Mouse (Mus musculus) intestine, postnatal 0 days (tissue): ENCODE data around the gene Pnkd. TPM values are rescaled to one million over a fixed set of nuclear protein-coding genes. Genes with fewer than 3 reads are reported as not detected.
"Not testable (repeated sequence)": the region's sequence is repeated elsewhere in the genome, so short reads cannot be mapped to it uniquely, and the experiment has no call there.

Source experiments
- ATAC-seq: fragments of 200-750 bp; cut with Nextera tagmentation; 2 replicates; pipeline ENCODE4 v1.8.0; 2017; ENCODE audit warnings: mild to moderate bottlenecking, moderate TSS enrichment, moderate library complexity
- H3K27ac ChIP-seq: fragments of 300-500 bp; sonication (generic); 2 replicates; pipeline ENCODE4 v1.5.1; 2014; ENCODE audit warnings: mild to moderate bottlenecking, low read depth, low read length, moderate library complexity
- H3K27me3 ChIP-seq: fragments of 300-500 bp; sonication (generic); replicated peaks from 2 replicates; pipeline ENCODE4 v1.6.1; 2014; ENCODE audit warnings: low read length, mixed read lengths; ENCODE audit not compliant: control insufficient read depth, insufficient read depth
- H3K36me3 ChIP-seq: fragments of 300-500 bp; sonication (generic); 2 replicates; pipeline ENCODE4 v1.6.1; 2014; ENCODE audit warnings: mild to moderate bottlenecking, moderate library complexity; ENCODE audit not compliant: control insufficient read depth, insufficient read depth
- H3K4me1 ChIP-seq: fragments of 300-500 bp; sonication (generic); replicated peaks from 2 replicates; pipeline ENCODE4 v1.6.1; 2014; ENCODE audit warnings: antibody characterized with exemption, low read length, mixed read lengths; ENCODE audit not compliant: control insufficient read depth, insufficient read depth
- H3K4me2 ChIP-seq: fragments of 300-500 bp; sonication (generic); replicated peaks from 2 replicates; pipeline ENCODE4 v1.6.1; 2014; ENCODE audit warnings: low read depth, mild to moderate bottlenecking, moderate library complexity
- H3K4me3 ChIP-seq: fragments of 300-500 bp; sonication (generic); 2 replicates; pipeline ENCODE4 v1.5.1; 2014; ENCODE audit warnings: low read depth, low read length
- H3K9ac ChIP-seq: fragments of 300-500 bp; sonication (generic); 2 replicates; pipeline ENCODE4 v1.6.1; 2014; ENCODE audit warnings: mild to moderate bottlenecking, low read depth, low read length
- H3K9me3 ChIP-seq: fragments of 300-500 bp; sonication (generic); 2 replicates; pipeline ENCODE4 v1.6.1; 2016; ENCODE audit warnings: mixed run types; ENCODE audit not compliant: control insufficient read depth
- CTCF ChIP-seq: sonication (generic); IDR thresholded peaks from 2 replicates; pipeline ENCODE4 v1.5.1; 2016; ENCODE audit warnings: low read depth, mild to moderate bottlenecking, control low read depth, antibody characterized with exemption, moderate library complexity
- WGBS: fragments of 180-500 bp; shearing (Covaris S2); extraction: QIAGEN DNeasy Blood & Tissue Kit; methylation state at CpG from one replicate; pipeline ENCODE4 v1.1.7; 2014; 5-methylcytosine and 5-hydroxymethylcytosine counted together
- polyA plus RNA-seq: library from polyadenylated mRNA; unstranded; fragments of >200 nt; fragmentation: Nextera tagmentation; extraction: Ambion mirVana; gene quantifications from 2 replicates; pipeline ENCODE4 v1.2.1, GENCODE M21; 2015

Pnkd gene
- polyA plus RNA-seq, 1 experiment from 2014 or later = 107 TPM

- H3K4me2 ChIP-seq = no peak overlapping the region
- ATAC-seq = no peak
- no peak overlapping the region for H3K9ac ChIP-seq
- H3K27ac ChIP-seq = no peak overlapping the region
- TF ChIP-seq CTCF = no peak
- H3K4me3 ChIP-seq = no peak overlapping the region
- no peaks in the 10 kb centered on the region for H3K4me1 ChIP-seq
- WGBS = 94% methylated on average over 9 of the region's 9 CpGs
- no peaks in the 10 kb centered on the region for H3K9me3 ChIP-seq
- H3K27me3 ChIP-seq = no peaks in the 10 kb centered on the region
- no peaks in the 10 kb centered on the region for H3K36me3 ChIP-seq
These were observed 55.2 kb downstream of the Pnkd start for GRCm38 (mm10) chr1:74339917-74340316.

GRCm38 (mm10) chr1:74340361-74340764 lies 55.6 kb downstream of the Pnkd start:
- Histone ChIP-seq H3K9ac (no peak overlapping the region), H3K4me3 (no peak overlapping the region), H3K27ac (no peak overlapping the region), H3K4me2 (no peak overlapping the region), H3K4me1 (no peaks in the 10 kb centered on the region), H3K27me3 (no peaks in the 10 kb centered on the region), H3K9me3 (no peaks in the 10 kb centered on the region), H3K36me3 (no peaks in the 10 kb centered on the region)
- WGBS = 92% methylated on average over 6 of the region's 6 CpGs
- ATAC-seq = no peak
- TF ChIP-seq CTCF = no peak

GRCm38 (mm10) chr1:74340992-74341391 lies 56.3 kb downstream of the Pnkd start:
- not testable (repeated sequence) for ATAC-seq, H3K9ac ChIP-seq
- 97% methylated on average over 4 of the region's 4 CpGs for WGBS

GRCm38 (mm10) chr1:74341898-74342297 lies 57.2 kb downstream of the Pnkd start:
- no peaks in the 10 kb centered on the region for H3K4me1 ChIP-seq
- H3K27ac ChIP-seq = no peak overlapping the region
- TF ChIP-seq CTCF = no peak
- H3K27me3 ChIP-seq = no peaks in the 10 kb centered on the region
- WGBS = 80% methylated on average over 7 of the region's 7 CpGs
- no peak overlapping the region for H3K4me2 ChIP-seq
- no peaks in the 10 kb centered on the region for H3K9me3 ChIP-seq
- ATAC-seq = no peak
- H3K36me3 ChIP-seq = no peaks in the 10 kb centered on the region
- H3K9ac ChIP-seq = no peak overlapping the region
- H3K4me3 ChIP-seq = no peak overlapping the region

More at GRCm38 (mm10) chr1:74340992-74341391, 56.3 kb downstream of the Pnkd start:
- not testable (repeated sequence) for H3K27ac ChIP-seq, H3K9me3 ChIP-seq, H3K36me3 ChIP-seq, H3K27me3 ChIP-seq, H3K4me2 ChIP-seq, H3K4me3 ChIP-seq, H3K4me1 ChIP-seq

- Histone ChIP-seq H3K9me3 (no peaks in the 10 kb centered on the region), H3K36me3 (no peaks in the 10 kb centered on the region), H3K4me1 (no peaks in the 10 kb centered on the region), H3K27ac (no peak overlapping the region), H3K4me2 (no peak overlapping the region), H3K4me3 (no peak overlapping the region), H3K27me3 (no peaks in the 10 kb centered on the region), H3K9ac (no peak overlapping the region)
- no peak for ATAC-seq
- no peak for TF ChIP-seq CTCF
- WGBS = 84% methylated on average over 1 of the region's 1 CpGs
These were observed 57.6 kb downstream of the Pnkd start for GRCm38 (mm10) chr1:74342308-74342707.

GRCm38 (mm10) chr1:74343161-74343560 lies 58.4 kb downstream of the Pnkd start:
- Histone ChIP-seq H3K4me3 (no peak overlapping the region), H3K27me3 (no peaks in the 10 kb centered on the region), H3K9ac (no peak overlapping the region), H3K4me2 (no peak overlapping the region), H3K9me3 (no peaks in the 10 kb centered on the region), H3K36me3 (no peaks in the 10 kb centered on the region), H3K4me1 (no peaks in the 10 kb centered on the region), H3K27ac (no peak overlapping the region)
- WGBS = 70% methylated on average over 5 of the region's 5 CpGs
- no peak for ATAC-seq
- no peak for TF ChIP-seq CTCF
